Mouse (Mus musculus) neural tube, embryonic 11.5 days (tissue): Measurements from ENCODE around the gene Tcl1. TPM values are rescaled to one million over a fixed set of nuclear protein-coding genes. Genes with fewer than 3 reads are reported as not detected.
"Not testable (repeated sequence)": the region's sequence is repeated elsewhere in the genome, so short reads cannot be mapped to it uniquely, and the experiment has no call there.

ENCODE experiments used
- ATAC-seq: fragments of 200-750 bp; cut with Nextera tagmentation; 2 replicates; pipeline ENCODE4 v1.8.0; 2017; ENCODE audit warnings: moderate number of reproducible peaks, mild to moderate bottlenecking, moderate TSS enrichment, moderate library complexity; ENCODE audit not compliant: insufficient read depth, low FRiP score, low TSS enrichment
- DNase-seq: peaks from one replicate; pipeline ENCODE4 v3.0.0-alpha.2; 2015; ENCODE audit warnings: low spot score
- H3K27ac ChIP-seq: fragments of 300-500 bp; sonication (generic); 2 replicates; pipeline ENCODE4 v1.5.1; 2014; ENCODE audit warnings: low read depth, mild to moderate bottlenecking, low read length
- H3K27me3 ChIP-seq: fragments of 300-500 bp; sonication (generic); 2 replicates; pipeline ENCODE4 v1.6.1; 2014; ENCODE audit warnings: mild to moderate bottlenecking, low read length, mixed read lengths; ENCODE audit not compliant: control insufficient read depth, insufficient read depth
- H3K36me3 ChIP-seq: fragments of 300-500 bp; sonication (generic); 2 replicates; pipeline ENCODE4 v1.6.1; 2014; ENCODE audit warnings: mild to moderate bottlenecking, low read length, moderate library complexity, mixed read lengths; ENCODE audit not compliant: control insufficient read depth, insufficient read depth
- H3K4me1 ChIP-seq: fragments of 300-500 bp; sonication (generic); 2 replicates; pipeline ENCODE4 v1.6.1; 2014; ENCODE audit warnings: low read length, mixed read lengths; ENCODE audit not compliant: control insufficient read depth, insufficient read depth
- H3K4me2 ChIP-seq: fragments of 300-500 bp; sonication (generic); 2 replicates; pipeline ENCODE4 v1.6.1; 2014; ENCODE audit warnings: low read depth, mild to moderate bottlenecking, moderate library complexity
- H3K4me3 ChIP-seq: fragments of 300-500 bp; sonication (generic); 2 replicates; pipeline ENCODE4 v1.5.1; 2014; ENCODE audit warnings: low read depth, low read length
- H3K9ac ChIP-seq: fragments of 300-500 bp; sonication (generic); 2 replicates; pipeline ENCODE4 v1.6.1; 2014; ENCODE audit warnings: mild to moderate bottlenecking, low read length
- H3K9me3 ChIP-seq: fragments of 300-500 bp; sonication (generic); 2 replicates; pipeline ENCODE4 v1.6.1; 2016; ENCODE audit warnings: low read length; ENCODE audit not compliant: control insufficient read depth
- WGBS: fragments of 180-500 bp; shearing (Covaris S2); extraction: QIAGEN DNeasy Blood & Tissue Kit; methylation state at CpG from one replicate; pipeline ENCODE4 v1.1.7; 2014; 5-methylcytosine and 5-hydroxymethylcytosine counted together
- polyA plus RNA-seq: library from polyadenylated mRNA; unstranded; fragments of >200 nt; fragmentation: Nextera tagmentation; extraction: Ambion mirVana; gene quantifications from 2 replicates; pipeline ENCODE4 v1.2.1, GENCODE M21; 2014

Gene Tcl1
- polyA plus RNA-seq, 1 experiment from 2014 or later = not detected

- no peak for ATAC-seq
- H3K36me3 ChIP-seq = no peaks in the 10 kb centered on the region
- DNase-seq = no peak
- H3K27me3 ChIP-seq = no peaks in the 10 kb centered on the region
- H3K4me2 ChIP-seq = no peak overlapping the region
- H3K4me3 ChIP-seq = no peak overlapping the region
- H3K9ac ChIP-seq = no peak overlapping the region
- no peaks in the 10 kb centered on the region for H3K4me1 ChIP-seq
- WGBS = 88% methylated on average over 9 of the region's 9 CpGs
- no peak overlapping the region for H3K27ac ChIP-seq
- peaks cover 2% of the 10 kb centered on the region; the same call in 1 of the 2 replicates for H3K9me3 ChIP-seq
These were observed 16.5 kb upstream of the Tcl1 start for GRCm38 (mm10) chr12:105239060-105239459.

GRCm38 (mm10) chr12:105235091-105235490 is 12.5 kb upstream of the Tcl1 start:
- H3K4me2 ChIP-seq = no peak overlapping the region
- WGBS = 88% methylated on average over 3 of the region's 3 CpGs
- no peaks in the 10 kb centered on the region for H3K9me3 ChIP-seq

GRCm38 (mm10) chr12:105234362-105234761 is 11.8 kb upstream of the Tcl1 start:
- 78% methylated on average over 11 of the region's 11 CpGs for WGBS
- H3K36me3 ChIP-seq = no peaks in the 10 kb centered on the region

More at GRCm38 (mm10) chr12:105235091-105235490, 12.5 kb upstream of the Tcl1 start:
- Histone ChIP-seq H3K9ac (no peak overlapping the region), H3K27me3 (no peaks in the 10 kb centered on the region), H3K36me3 (no peaks in the 10 kb centered on the region), H3K4me1 (no peaks in the 10 kb centered on the region), H3K27ac (no peak overlapping the region), H3K4me3 (no peak overlapping the region)
- ATAC-seq (no peak), DNase-seq (no peak)

GRCm38 (mm10) chr12:105224621-105225320 is 2.2 kb upstream of the Tcl1 start:
- Histone ChIP-seq H3K9ac (no peak overlapping the region), H3K4me3 (no peak overlapping the region), H3K4me1 (no peaks in the 10 kb centered on the region), H3K4me2 (no peak overlapping the region), H3K27me3 (no peaks in the 10 kb centered on the region), H3K36me3 (no peaks in the 10 kb centered on the region), H3K27ac (no peak overlapping the region), H3K9me3 (no peaks in the 10 kb centered on the region)
- DNase-seq (no peak), ATAC-seq (no peak)
- WGBS = 51% methylated on average over 16 of the region's 16 CpGs

More at GRCm38 (mm10) chr12:105234362-105234761, 11.8 kb upstream of the Tcl1 start:
- Histone ChIP-seq H3K9ac (no peak overlapping the region), H3K27me3 (no peaks in the 10 kb centered on the region), H3K4me1 (no peaks in the 10 kb centered on the region), H3K4me3 (no peak overlapping the region), H3K4me2 (no peak overlapping the region), H3K9me3 (no peaks in the 10 kb centered on the region), H3K27ac (no peak overlapping the region)
- ATAC-seq (no peak), DNase-seq (no peak)

- no peaks in the 10 kb centered on the region for H3K4me1 ChIP-seq
- no peak overlapping the region for H3K4me3 ChIP-seq
- whole genome bisulfite sequencing = 94% methylated on average over 7 of the region's 7 CpGs
- H3K36me3 ChIP-seq = no peaks in the 10 kb centered on the region
- no peaks in the 10 kb centered on the region for H3K9me3 ChIP-seq
- ATAC-seq = no peak
- H3K27me3 ChIP-seq = no peaks in the 10 kb centered on the region
- no peak overlapping the region for H3K4me2 ChIP-seq
- no peak overlapping the region for H3K27ac ChIP-seq
- DNase-seq = no peak
- no peak overlapping the region for H3K9ac ChIP-seq
These were observed 5.4 kb downstream of the Tcl1 start for GRCm38 (mm10) chr12:105217101-105217760.

GRCm38 (mm10) chr12:105209231-105209630 is 13.4 kb downstream of the Tcl1 start:
- ATAC-seq = no peak
- H3K4me1 ChIP-seq = no peaks in the 10 kb centered on the region

GRCm38 (mm10) chr12:105208441-105208840 is 14.2 kb downstream of the Tcl1 start:
- no peak overlapping the region for H3K9ac ChIP-seq
- no peaks in the 10 kb centered on the region for H3K36me3 ChIP-seq
- no peak overlapping the region for H3K4me2 ChIP-seq
- no peaks in the 10 kb centered on the region for H3K4me1 ChIP-seq
- H3K4me3 ChIP-seq = no peak overlapping the region
- no peak for DNase-seq
- WGBS = 94% methylated on average over 1 of the region's 1 CpGs
- H3K27me3 ChIP-seq = no peaks in the 10 kb centered on the region
- no peaks in the 10 kb centered on the region for H3K9me3 ChIP-seq
- H3K27ac ChIP-seq = no peak overlapping the region
- ATAC-seq = no peak

More at GRCm38 (mm10) chr12:105209231-105209630, 13.4 kb downstream of the Tcl1 start:
- DNase-seq = no peak
- Histone ChIP-seq H3K36me3 (no peaks in the 10 kb centered on the region), H3K27ac (no peak overlapping the region), H3K9ac (no peak overlapping the region), H3K4me3 (no peak overlapping the region), H3K4me2 (no peak overlapping the region), H3K9me3 (no peaks in the 10 kb centered on the region), H3K27me3 (no peaks in the 10 kb centered on the region)
- WGBS = 94% methylated on average over 7 of the region's 7 CpGs

GRCm38 (mm10) chr12:105207071-105207470 is 15.5 kb downstream of the Tcl1 start:
- WGBS = 71% methylated on average over 1 of the region's 1 CpGs

GRCm38 (mm10) chr12:105201657-105202056 is 20.9 kb downstream of the Tcl1 start, which contains the start of gene Tcl1b4:
TSS of gene Tcl1b4 (plus strand) at chr12:105201957.
- not testable (repeated sequence) for H3K27me3 ChIP-seq, H3K4me3 ChIP-seq, H3K36me3 ChIP-seq, H3K9ac ChIP-seq, H3K27ac ChIP-seq, H3K4me2 ChIP-seq, H3K9me3 ChIP-seq, H3K4me1 ChIP-seq, DNase-seq, ATAC-seq
- 94% methylated on average over 1 of the region's 1 CpGs for WGBS

More at GRCm38 (mm10) chr12:105207071-105207470, 15.5 kb downstream of the Tcl1 start:
- ATAC-seq (no peak), DNase-seq (no peak)
- H3K4me3 ChIP-seq = no peak overlapping the region
- no peaks in the 10 kb centered on the region for H3K4me1 ChIP-seq
- no peaks in the 10 kb centered on the region for H3K36me3 ChIP-seq
- no peak overlapping the region for H3K9ac ChIP-seq
- H3K27me3 ChIP-seq = no peaks in the 10 kb centered on the region
- H3K9me3 ChIP-seq = no peaks in the 10 kb centered on the region
- H3K27ac ChIP-seq = no peak overlapping the region
- no peak overlapping the region for H3K4me2 ChIP-seq
